Mouse (Mus musculus) layer of hippocampus, postnatal 25 days (tissue): ENCODE data around the gene Khdc1c. TPM values are rescaled to one million over a fixed set of nuclear protein-coding genes. Genes with fewer than 3 reads are reported as not detected.

Experiments
- total RNA-seq, 2 experiments: library from RNA; stranded (reverse); gene quantifications; 2 replicates each; pipeline ENCODE4 v1.2.3; 2021

Khdc1c gene
- total RNA-seq, 2 experiments from 2014 or later: not detected

Other genes with a start within 250 kb of the Khdc1c start
- gene Tmem14a, start 149.8 kb upstream of the Khdc1c start, total RNA-seq: 10 to 100 TPM; 26.3 to 26.8 TPM
- 1 to 10 TPM in 1 of 2 experiments, under 1 TPM in 1; 0.92 to 1.1 TPM for gene Gsta3, start 127.7 kb upstream of the Khdc1c start, total RNA-seq
- not detected for gene Khdc1a, start 18.7 kb upstream of the Khdc1c start, total RNA-seq
- gene Khdc1b, start 15.2 kb downstream of the Khdc1c start, total RNA-seq: not detected